Comparison of ENCODE assay signal across 21 mouse cellular contexts in the genomic region with DNA sequence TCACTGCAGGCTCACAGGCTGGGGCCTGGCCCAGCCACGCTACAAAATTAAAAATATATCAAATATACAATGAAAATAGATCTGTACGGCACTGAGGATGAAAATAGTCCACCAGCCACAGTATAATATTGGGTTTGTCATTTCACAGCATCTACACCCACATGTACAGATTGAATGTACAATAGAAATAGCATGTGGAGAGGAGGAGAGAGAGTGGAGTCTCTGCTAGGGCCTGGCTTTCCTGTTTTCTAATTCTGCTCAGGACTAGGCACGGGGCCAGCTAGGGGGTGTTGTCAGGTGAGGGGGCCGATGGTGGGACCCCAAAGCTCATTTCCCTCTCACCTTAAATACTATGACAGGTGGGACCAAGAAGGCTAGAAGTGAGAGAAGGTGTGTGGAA. TPM values are rescaled to one million over a fixed set of nuclear protein-coding genes. Genes with fewer than 3 reads are reported as not detected.
DNase-seq lines count a peak whose midpoint lies in the region; TF ChIP-seq lines count a peak whose summit lies in the region.
"Had no signal": no experiment of that assay in that cellular context is flagged by ENCODE, and none has a peak within 500 bp of the region (broad histone marks: within the 10 kb centered on the region; RNA-seq: fewer than 3 reads in every experiment).

No protein-coding gene starts in this region.

- intact Hi-C loops in left cerebral cortex, adult 2 months (cut with DNase I): loop anchor here (10.0 kb wide), 1 partner anchor 364 kb away; a partner anchor contains a TSS

- peaks cover 22% of the 10 kb centered on the region for H3K4me1 ChIP-seq in olfactory bulb, adult 2 months (ENCODE audit: control insufficient read depth, insufficient read depth, low read length)
- H3K4me1 ChIP-seq: embryonic facial prominence, embryonic 12.5 days; forebrain, embryonic 12.5 days; heart, embryonic 12.5 days had no signal

- no peak for TF ChIP-seq CTCF in left cerebral cortex, adult 2 months (IDR thresholded peaks at IDR 0.05)
- TF ChIP-seq CTCF in olfactory bulb, adult 2 months (IDR thresholded peaks at IDR 0.05; ENCODE audit: insufficient read depth, low read depth, low read length): no peak

- TF ChIP-seq POLR2A in olfactory bulb, adult 2 months (IDR thresholded peaks at IDR 0.05; ENCODE audit: insufficient read depth, low read depth, low read length): no peak

- no peak overlapping the region for H3K27ac ChIP-seq in left cerebral cortex, adult 2 months
- H3K27ac ChIP-seq in olfactory bulb, adult 2 months (ENCODE audit: insufficient read depth, low read depth, low read length): 0 out of 2 replicates have a peak overlapping the region, but pooled peaks have one; percentile 23
- H3K27ac ChIP-seq: embryonic facial prominence, embryonic 12.5 days; forebrain, embryonic 12.5 days; gastrocnemius, adult 2 months; hindbrain, embryonic 10.5 days; hindbrain, embryonic 14.5 days had no signal

- peak; percentile 58 for DNase-seq in left cerebral cortex, adult 11 months (ENCODE audit: low spot score)
- DNase-seq in left cerebral cortex, adult 2 months (ENCODE audit: extremely low spot score in 1 of 2, low spot score in 2 of 2): no peak
- peak; percentile 68 to 69 for DNase-seq in right cerebral cortex, postnatal 10 days (ENCODE audit: low spot score in 2 of 2)
- no peak for DNase-seq in right cerebral cortex, postnatal 4 days
- no peak for DNase-seq in kidney, adult 18-20 months
- DNase-seq: adrenal gland, postnatal 25 days; cerebellum, adult 2 months; cerebellum, postnatal 10 days; embryo, embryonic 11 days; gastrocnemius, adult 2 months; gastrocnemius, postnatal 25 days had no signal

- 39% methylated on average over 4 of the region's 4 CpGs for WGBS in olfactory bulb, adult 2 months

- H3K4me3 ChIP-seq in left cerebral cortex, adult 2 months: no peak overlapping the region
- H3K4me3 ChIP-seq in olfactory bulb, adult 2 months (ENCODE audit: insufficient read depth, low read depth, low read length): no peak overlapping the region
- H3K4me3 ChIP-seq: embryonic facial prominence, embryonic 12.5 days; forebrain, embryonic 12.5 days; gastrocnemius, adult 2 months; heart, embryonic 12.5 days; hindbrain, embryonic 10.5 days had no signal

RNA-seq across cellular contexts. Expression of a gene that starts 9.7 kb away (rescaled TPM):
- total RNA-seq in left cerebral cortex, adult 2 months (2021): 10 to 100 TPM; 68.4 to 73.4 TPM
- polyA plus RNA-seq in olfactory bulb, adult 2 months (2012; ENCODE audit: insufficient read depth, insufficient read length, low replicate concordance, missing spikeins): not detected in 2 replicates
- total RNA-seq: CH12.LX; granulocyte monocyte progenitor cell, adult 5-6 weeks had no signal
- polyA plus RNA-seq: activated CD4-positive, CD25-positive, alpha-beta regulatory T cell, adult 4 months; Patski had no signal

RNA-seq across cellular contexts. Expression of a gene that starts 48.8 kb away (rescaled TPM):
- 100 to 1,000 TPM; 369 to 419 TPM for total RNA-seq in left cerebral cortex, adult 2 months (2021)
- 351 TPM in 1 of 2 replicates, not detected in the other for polyA plus RNA-seq in olfactory bulb, adult 2 months (2012; ENCODE audit: insufficient read depth, insufficient read length, low replicate concordance, missing spikeins)
- total RNA-seq: CH12.LX; granulocyte monocyte progenitor cell, adult 5-6 weeks had no signal
- polyA plus RNA-seq: activated CD4-positive, CD25-positive, alpha-beta regulatory T cell, adult 4 months had no signal

Comparison
In these comparisons a context has a peak if more than half of its experiments do, and no peak if none do; other contexts are left out.
1. DNase-seq: peak in left cerebral cortex, adult 11 months (single experiment) and right cerebral cortex, postnatal 10 days (2 of 2); none in left cerebral cortex, adult 2 months (0 of 2), right cerebral cortex, postnatal 4 days (single experiment) and kidney, adult 18-20 months (single experiment).